Mouse (Mus musculus) bone marrow, adult 2 months (tissue): ENCODE results near the gene Surf2. TPM values are rescaled to one million over a fixed set of nuclear protein-coding genes. Genes with fewer than 3 reads are reported as not detected.
A peak's percentile ranks its signal among the peaks of the same experiment; 100 is the strongest.

Experiments
- H3K27ac ChIP-seq: fragments of 200-500 bp; 2 replicates; pipeline ENCODE4 v1.5.1; 2012; ENCODE audit warnings: low read depth, mild to moderate bottlenecking, control low read depth, inconsistent platforms, low read length; ENCODE audit not compliant: control insufficient read depth, poor library complexity, insufficient read depth
- H3K4me1 ChIP-seq: fragments of 200-500 bp; 2 replicates; pipeline ENCODE4 v1.6.1; 2011; ENCODE audit warnings: low read length; ENCODE audit not compliant: control insufficient read depth, insufficient read depth
- H3K4me3 ChIP-seq: fragments of 200-500 bp; replicated peaks from 2 replicates; pipeline ENCODE3; 2011; ENCODE audit warnings: mild to moderate bottlenecking, low read depth, low read length, control low read depth; ENCODE audit not compliant: control insufficient read depth
- CTCF ChIP-seq: fragments of 200-500 bp; IDR thresholded peaks from 2 replicates; pipeline ENCODE4 v1.5.1; 2011; ENCODE audit warnings: low read length, control low read depth; ENCODE audit not compliant: control insufficient read depth, insufficient read depth
- POLR2A ChIP-seq: fragments of 200-500 bp; IDR thresholded peaks from 2 replicates; pipeline ENCODE4 v1.6.1; 2011; ENCODE audit warnings: low read depth, mild to moderate bottlenecking, control low read depth, low read length, borderline replicate concordance; ENCODE audit not compliant: control insufficient read depth
- WGBS: fragments of 180-500 bp; shearing (Covaris S2); methylation state at CpG from one replicate; pipeline ENCODE4 v1.1.7; 2018; 5-methylcytosine and 5-hydroxymethylcytosine counted together
- polyA plus RNA-seq: library from polyadenylated mRNA; stranded (reverse); fragments of >200 nt; gene quantifications from 2 replicates; pipeline ENCODE4 v1.2.4, GENCODE M21; 2011; ENCODE audit warnings: low replicate concordance; ENCODE audit not compliant: missing spikeins, insufficient read depth, insufficient read length

The Surf2 gene
- polyA plus RNA-seq, 1 experiment, result 36.9 TPM

DNA sequence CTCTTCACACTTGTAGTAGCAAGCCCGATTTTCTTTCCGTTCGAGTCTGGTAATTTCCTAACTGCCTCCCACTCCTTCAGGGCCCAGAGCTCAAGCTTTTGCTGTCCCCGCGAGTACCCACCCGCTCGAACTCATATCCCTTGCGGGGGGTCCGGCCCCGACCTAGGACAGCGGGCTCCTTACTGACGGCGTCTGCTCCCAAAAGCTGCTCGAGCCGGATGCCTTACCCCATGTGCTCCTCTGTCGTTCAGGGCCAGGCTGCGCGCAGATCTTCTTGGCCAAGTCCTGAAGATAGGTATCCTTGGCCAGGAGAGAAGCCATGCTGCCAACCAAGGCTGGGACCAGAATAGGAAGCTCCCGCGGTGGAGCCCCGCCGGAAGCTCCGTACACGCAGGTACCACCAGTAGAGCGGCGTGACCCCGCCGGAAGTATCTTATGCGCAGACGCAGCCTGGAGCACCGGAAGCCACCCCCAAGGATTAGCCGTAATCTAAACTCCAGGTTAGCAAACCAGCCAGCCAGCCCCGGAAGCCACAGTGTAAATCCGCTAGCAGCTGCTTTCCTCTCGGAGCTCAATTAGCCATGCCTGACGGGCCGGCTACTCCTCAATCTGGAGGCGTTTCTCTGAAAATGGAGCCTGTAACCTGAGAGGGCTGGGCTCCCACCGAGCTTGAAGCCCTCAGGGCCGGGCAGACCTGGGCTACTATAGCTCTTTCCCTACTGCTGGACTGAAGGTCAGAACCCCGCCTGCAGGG is 13.5 kb upstream of the Surf2 start, which contains the start of gene Surf6:
TSS of gene Surf6 (minus strand) at position 413 of the 754 bp plus-strand sequence.
- TF ChIP-seq POLR2A (peak; percentile 62; the same call in 1 of the 2 replicates), CTCF (no peak)

DNA sequence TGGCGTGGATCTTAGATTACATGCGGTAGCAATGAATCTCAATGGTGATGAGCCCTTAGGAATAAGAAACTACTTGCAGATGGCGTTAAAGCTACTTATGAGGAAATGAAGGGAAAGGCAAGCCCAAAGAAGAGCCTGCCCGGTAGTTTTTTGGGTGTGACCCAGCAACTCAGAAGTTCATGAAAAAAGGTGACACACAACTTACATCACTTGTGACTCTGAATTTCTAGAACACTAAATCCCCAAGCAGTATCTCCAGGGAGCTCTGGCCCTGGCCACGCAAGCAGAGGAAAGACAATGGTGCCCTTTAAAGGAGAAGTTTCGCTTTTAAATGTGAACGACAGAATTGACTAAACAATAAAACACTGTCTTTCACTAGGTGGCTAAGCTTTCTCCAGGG is 12.9 kb upstream of the Surf2 start:
- 6% methylated on average over 7 of the region's 7 CpGs for WGBS
- Histone ChIP-seq H3K4me1 (peaks cover 4% of the 10 kb centered on the region; the same call in 1 of the 2 replicates), H3K4me3 (peak overlapping the region; percentile 95), H3K27ac (peak overlapping the region; percentile 79)
- TF ChIP-seq CTCF (no peak), POLR2A (no peak)

More for the DNA sequence above, 13.5 kb upstream of the Surf2 start, which contains the start of gene Surf6:
- Histone ChIP-seq H3K4me3 (peak within 1 kb of the TSS; percentile 95), H3K27ac (peak within 1 kb of the TSS; percentile 79), H3K4me1 (peaks cover 4% of the 10 kb centered on the region; the same call in 1 of the 2 replicates)
- WGBS, result under 1% methylated on average over 41 of the region's 41 CpGs

DNA sequence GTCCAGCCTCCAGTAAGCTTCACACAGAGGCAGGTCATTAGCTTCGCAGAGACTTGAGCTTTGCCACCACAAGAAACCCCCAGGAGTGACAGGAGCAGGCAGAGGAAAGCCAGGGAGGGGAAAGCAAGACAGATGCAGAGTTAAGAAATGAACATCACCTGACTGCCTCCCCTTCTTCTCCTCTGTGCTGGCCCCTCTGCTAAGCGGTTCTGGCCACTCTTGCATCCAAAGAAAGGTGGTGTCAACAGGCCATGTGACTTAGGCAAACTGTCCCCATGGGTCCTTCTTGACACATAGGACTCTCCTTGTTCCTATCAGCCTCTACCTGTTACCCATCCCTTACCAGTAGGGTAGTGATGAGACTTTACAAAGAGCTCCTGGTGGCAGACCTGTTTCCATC is 10.2 kb upstream of the Surf2 start:
- peaks cover 4% of the 10 kb centered on the region; the same call in 1 of the 2 replicates for H3K4me1 ChIP-seq
- no peak overlapping the region for H3K27ac ChIP-seq
- WGBS, result 81% methylated on average over 2 of the region's 2 CpGs
- TF ChIP-seq POLR2A (no peak), CTCF (no peak)
- no peak overlapping the region for H3K4me3 ChIP-seq

DNA sequence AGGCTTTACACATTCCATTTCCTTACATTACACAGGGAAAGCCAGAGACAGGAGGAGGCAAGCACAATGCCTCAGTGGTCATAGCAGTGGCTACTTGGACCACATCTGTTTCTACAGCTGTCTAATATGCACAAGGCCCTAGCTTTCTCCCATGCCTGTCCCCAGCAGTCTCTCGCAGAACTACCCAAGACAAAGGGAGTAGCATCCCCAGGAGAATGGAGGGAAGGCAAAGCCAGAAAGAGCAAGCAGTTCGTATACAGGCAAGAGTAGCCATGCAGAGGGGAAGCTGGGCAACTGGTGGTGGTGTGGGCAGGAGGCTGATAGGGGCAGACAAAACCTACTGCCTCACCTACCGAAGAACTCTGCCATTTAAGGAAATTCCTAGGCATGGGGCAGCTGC is 9.7 kb upstream of the Surf2 start:
- Histone ChIP-seq H3K4me1 (peaks cover 5% of the 10 kb centered on the region; the same call in 1 of the 2 replicates), H3K4me3 (no peak overlapping the region), H3K27ac (no peak overlapping the region)
- TF ChIP-seq POLR2A (no peak), CTCF (no peak)
- WGBS, result 89% methylated on average over 3 of the region's 3 CpGs

DNA sequence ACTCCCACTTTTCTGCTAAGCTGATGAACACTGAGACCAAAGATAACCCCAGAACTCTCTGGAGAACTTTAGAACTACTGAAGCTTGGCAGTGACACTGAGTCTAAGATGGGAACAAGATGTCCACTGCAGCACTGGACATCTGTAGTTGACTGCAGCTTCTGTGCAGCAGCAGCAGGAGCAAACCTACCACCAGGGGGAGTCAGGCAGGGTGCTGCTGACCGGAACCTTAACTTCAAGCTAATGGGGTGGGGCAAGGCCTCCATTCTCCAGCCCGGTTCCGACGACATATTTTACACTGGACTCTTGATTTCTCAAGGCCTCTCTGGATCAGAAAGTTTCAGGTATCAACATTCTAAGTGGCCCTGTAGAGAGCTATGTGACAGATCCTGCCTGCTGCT is 9.1 kb upstream of the Surf2 start:
- Histone ChIP-seq H3K4me1 (peaks cover 5% of the 10 kb centered on the region; the same call in 1 of the 2 replicates), H3K4me3 (no peak overlapping the region), H3K27ac (no peak overlapping the region)
- 39% methylated on average over 4 of the region's 4 CpGs for WGBS
- TF ChIP-seq CTCF, result peak; percentile 92
- TF ChIP-seq POLR2A, result no peak

DNA sequence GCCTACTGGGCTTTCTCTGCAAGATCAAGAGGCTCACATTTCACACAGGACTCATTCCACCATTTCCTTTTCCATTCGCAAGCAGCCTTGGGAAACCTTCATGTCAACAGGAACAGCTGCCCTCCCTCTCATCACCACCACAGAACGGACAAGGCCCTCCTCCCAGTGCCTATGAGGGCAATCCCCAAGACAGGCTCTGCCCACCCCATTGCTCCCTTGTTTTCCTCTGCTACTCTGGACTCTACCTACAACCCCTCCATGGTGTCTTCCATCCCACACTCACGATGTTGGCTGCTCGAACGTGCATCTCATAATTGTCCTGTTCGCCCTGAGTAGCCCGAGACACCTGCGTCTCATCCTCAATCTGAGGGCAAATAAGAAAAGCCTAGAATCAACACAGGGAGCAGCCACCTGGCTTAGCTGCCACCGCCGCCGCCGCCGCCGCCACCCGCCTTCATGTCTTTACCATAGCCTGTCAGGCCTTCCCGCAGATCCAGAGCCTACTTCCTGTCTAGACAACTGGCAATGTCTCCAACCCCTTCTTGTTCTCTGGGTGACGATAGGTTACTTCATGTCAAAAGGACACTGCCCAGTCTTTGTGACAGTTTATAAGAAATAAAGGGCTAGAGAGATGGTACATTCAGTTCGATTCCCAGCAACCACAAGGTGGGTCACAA is 7.3 kb upstream of the Surf2 start:
- Histone ChIP-seq H3K4me3 (peak overlapping the region; percentile 11), H3K4me1 (peaks cover 3% of the 10 kb centered on the region; the same call in 1 of the 2 replicates), H3K27ac (no peak overlapping the region)
- 64% methylated on average over 18 of the region's 18 CpGs for WGBS
- TF ChIP-seq POLR2A (no peak), CTCF (no peak)

DNA sequence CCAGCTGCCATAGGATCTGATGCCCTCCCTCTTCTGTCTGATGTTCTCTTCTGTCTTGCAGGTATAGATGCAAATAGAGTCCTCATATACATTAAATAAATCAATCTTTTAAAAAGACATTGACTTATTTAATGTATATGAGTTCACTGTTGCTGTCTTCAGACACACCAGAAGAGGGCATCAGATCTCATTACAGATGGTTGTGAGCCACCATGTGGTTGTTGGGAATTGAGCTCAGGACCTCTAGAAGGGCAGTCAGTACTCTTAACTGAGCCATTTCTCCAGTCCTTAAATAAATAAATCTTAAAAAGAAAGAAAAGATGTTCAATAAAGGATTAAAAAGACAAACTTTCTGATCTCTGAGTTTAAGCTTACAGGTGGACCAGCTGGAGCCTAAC is 6.8 kb upstream of the Surf2 start:
- Histone ChIP-seq H3K27ac (no peak overlapping the region), H3K4me1 (peaks cover 3% of the 10 kb centered on the region; the same call in 1 of the 2 replicates), H3K4me3 (peak overlapping the region; percentile 78)
- TF ChIP-seq CTCF, result no peak
- no peak for TF ChIP-seq POLR2A

DNA sequence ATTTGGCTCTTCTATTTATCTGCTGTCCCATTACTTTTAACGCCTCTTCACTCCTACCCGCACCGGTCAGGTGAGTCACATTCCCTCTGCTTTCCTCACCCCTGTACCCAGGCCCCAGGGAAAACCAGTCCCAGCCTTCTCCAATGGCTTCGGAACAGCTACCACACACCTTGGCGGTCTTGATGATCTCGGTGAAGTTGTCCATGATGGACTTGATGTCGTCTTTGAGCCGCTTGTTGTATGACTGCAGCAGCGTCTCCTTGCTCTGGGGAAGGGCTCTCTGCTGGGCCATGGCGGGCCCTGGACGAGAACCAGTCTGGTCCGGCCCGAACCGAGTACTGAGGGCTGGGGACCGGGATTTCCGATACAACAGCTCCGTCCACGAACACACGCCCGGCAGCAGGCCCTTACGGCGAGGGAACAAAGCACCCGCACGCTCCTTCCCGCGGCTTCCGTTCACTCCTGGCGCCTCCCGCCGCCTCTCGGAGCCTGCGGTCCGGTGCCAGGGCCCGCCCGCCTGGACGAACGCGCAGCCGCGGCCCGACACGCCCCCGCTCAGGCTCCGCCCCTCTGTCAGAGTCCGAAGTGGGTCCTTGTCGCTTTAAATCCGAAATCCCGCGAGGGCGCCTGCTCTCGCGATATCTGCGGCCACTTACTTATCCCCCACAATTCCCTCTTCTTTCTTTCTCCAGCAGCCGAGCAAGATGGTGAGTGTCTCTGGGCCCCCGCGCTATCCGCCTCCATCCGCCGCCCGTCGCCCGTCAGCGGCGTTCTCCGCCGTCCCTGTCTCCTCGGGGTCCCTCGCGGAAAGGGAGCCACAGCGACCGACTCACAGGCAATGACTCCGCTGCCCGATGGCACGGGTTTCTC is 5.8 kb upstream of the Surf2 start, which contains the start of the genes Med22 and Rpl7a:
TSS of gene Med22 (minus strand) at position 554 of the 870 bp plus-strand sequence.
TSS of gene Rpl7a (plus strand) at position 641 of the 870 bp plus-strand sequence.
- H3K4me1 ChIP-seq, result peaks cover 3% of the 10 kb centered on the region; the same call in 1 of the 2 replicates
- WGBS, result under 1% methylated on average over 73 of the region's 74 CpGs

More for the DNA sequence above, 5.8 kb upstream of the Surf2 start, which contains the start of the genes Med22 and Rpl7a:
- peak within 1 kb of the TSS; percentile 84 for H3K27ac ChIP-seq
- peak within 1 kb of the TSS; percentile 100 for H3K4me3 ChIP-seq
- TF ChIP-seq CTCF (no peak), POLR2A (peak; percentile 73; the same call in 1 of the 2 replicates)
